Mouse (Mus musculus) stomach, embryonic 14.5 days (tissue): ENCODE data around the gene Vmn2r77. TPM values are rescaled to one million over a fixed set of nuclear protein-coding genes. Genes with fewer than 3 reads are reported as not detected.
"Not testable (repeated sequence)": the region's sequence is repeated elsewhere in the genome, so short reads cannot be mapped to it uniquely, and the experiment has no call there.

ENCODE experiments used
- ATAC-seq: fragments of 200-750 bp; cut with Nextera tagmentation; 2 replicates; pipeline ENCODE4 v1.8.0; 2017; ENCODE audit warnings: low read depth, moderate TSS enrichment; ENCODE audit not compliant: insufficient number of reproducible peaks, insufficient read depth, low FRiP score
- H3K27ac ChIP-seq: fragments of 300-500 bp; sonication (generic); 2 replicates; pipeline ENCODE4 v1.5.1; 2014; ENCODE audit warnings: mild to moderate bottlenecking, low read length, moderate library complexity, mixed read lengths
- H3K27me3 ChIP-seq: fragments of 300-500 bp; sonication (generic); 2 replicates; pipeline ENCODE4 v1.6.1; 2014; ENCODE audit warnings: low read length, control low read depth, mixed read lengths; ENCODE audit not compliant: control insufficient read depth, insufficient read depth
- H3K36me3 ChIP-seq: fragments of 300-500 bp; sonication (generic); 2 replicates; pipeline ENCODE4 v1.6.1; 2014; ENCODE audit warnings: mild to moderate bottlenecking, control low read depth, low read length, moderate library complexity, mixed read lengths; ENCODE audit not compliant: control insufficient read depth, insufficient read depth
- H3K4me1 ChIP-seq: fragments of 300-500 bp; sonication (generic); 2 replicates; pipeline ENCODE4 v1.6.1; 2014; ENCODE audit warnings: low read length, control low read depth, mixed read lengths; ENCODE audit not compliant: control insufficient read depth, insufficient read depth
- H3K4me2 ChIP-seq: fragments of 300-500 bp; sonication (generic); replicated peaks from 2 replicates; pipeline ENCODE4 v1.6.1; 2014; ENCODE audit warnings: low read depth, low read length, control low read depth
- H3K4me3 ChIP-seq: fragments of 300-500 bp; sonication (generic); 2 replicates; pipeline ENCODE4 v1.5.1; 2014; ENCODE audit warnings: low read depth, low read length, control low read depth
- H3K9ac ChIP-seq: fragments of 300-500 bp; sonication (generic); replicated peaks from 2 replicates; pipeline ENCODE4 v1.6.1; 2014; ENCODE audit warnings: low read depth, mild to moderate bottlenecking, control low read depth, low read length, moderate library complexity, mixed read lengths
- H3K9me3 ChIP-seq: fragments of 300-500 bp; sonication (generic); 2 replicates; pipeline ENCODE4 v1.6.1; 2016; ENCODE audit warnings: low read depth, low read length, control low read depth; ENCODE audit not compliant: control insufficient read depth
- WGBS: fragments of 180-500 bp; shearing (Covaris S2); extraction: QIAGEN DNeasy Blood & Tissue Kit; methylation state at CpG from one replicate; pipeline ENCODE4 v1.1.7; 2014; 5-methylcytosine and 5-hydroxymethylcytosine counted together
- polyA plus RNA-seq: library from polyadenylated mRNA; unstranded; fragments of >200 nt; fragmentation: Nextera tagmentation; extraction: Ambion mirVana; gene quantifications from 2 replicates; pipeline ENCODE4 v1.2.1, GENCODE M21; 2014

Gene Vmn2r77
- polyA plus RNA-seq, result not detected in 2 replicates

DNA sequence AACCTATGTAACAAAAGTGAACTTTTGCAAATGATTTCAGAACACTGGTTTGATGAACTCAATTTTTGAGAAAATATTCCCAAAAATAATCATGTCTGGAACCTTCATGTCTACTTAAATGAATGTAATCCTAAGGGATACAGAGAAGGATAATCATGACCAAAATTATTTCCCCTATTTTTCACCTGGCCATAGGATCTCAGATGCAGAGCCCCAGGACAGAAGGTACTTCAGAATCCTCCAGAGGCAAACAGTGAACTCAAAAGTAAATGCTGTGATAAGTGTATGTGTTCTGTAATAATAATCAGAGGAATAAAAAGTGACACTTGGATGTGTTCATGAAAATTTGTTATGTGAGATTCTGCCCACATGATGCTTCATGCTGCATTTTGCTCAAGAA lies at the start of gene Vmn2r77:
Vmn2r77 (plus strand) TSS at position 301 of the 400 bp plus-strand sequence.
- Histone ChIP-seq H3K36me3 (no peaks in the 10 kb centered on the region), H3K4me3 (no peak within 1 kb of the TSS), H3K27ac (no peak within 1 kb of the TSS), H3K4me1 (no peaks in the 10 kb centered on the region), H3K9me3 (no peaks in the 10 kb centered on the region), H3K9ac (no peak within 1 kb of the TSS), H3K4me2 (no peak within 1 kb of the TSS), H3K27me3 (no peaks in the 10 kb centered on the region)
- no peak for ATAC-seq

DNA sequence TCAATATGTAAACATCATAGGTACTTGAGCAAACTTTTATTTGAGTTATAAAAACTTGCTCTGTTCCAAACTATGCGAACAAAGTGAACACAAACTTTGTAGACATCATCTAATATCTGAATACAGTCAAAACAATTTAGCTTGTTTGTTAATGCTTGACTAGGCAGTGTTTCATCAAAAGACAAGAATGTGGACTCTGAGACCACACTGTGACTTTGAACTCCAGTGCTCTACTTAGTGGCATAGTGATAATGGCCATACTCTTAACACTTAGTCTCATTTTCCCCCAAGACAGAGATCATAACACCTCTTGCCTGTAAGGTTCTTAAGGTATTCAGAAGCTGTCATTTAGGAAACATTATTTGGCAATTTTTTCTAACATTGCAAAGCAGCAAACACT lies 34.1 kb upstream of the Vmn2r77 start:
- 79% methylated on average over 1 of the region's 1 CpGs for WGBS

DNA sequence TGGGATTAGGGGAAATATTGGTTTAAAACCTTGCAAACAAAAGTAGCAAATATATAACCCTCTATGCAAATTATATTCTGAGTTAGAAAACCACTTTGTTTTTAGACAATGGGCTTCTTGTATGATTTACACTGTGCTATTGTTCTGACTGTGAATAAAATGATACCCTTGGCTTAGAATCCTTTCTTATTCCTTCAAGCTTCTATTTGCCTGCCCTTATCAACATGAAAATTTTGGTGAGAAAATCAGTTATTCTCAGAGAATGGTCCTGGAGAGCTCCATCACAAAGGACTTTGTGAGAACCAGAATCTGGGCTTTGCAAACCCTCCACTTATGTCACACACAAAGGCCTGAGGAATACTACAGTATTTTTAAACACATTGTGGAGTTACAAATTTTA lies 30.2 kb upstream of the Vmn2r77 start:
- ATAC-seq, result no peak

More for the DNA sequence above, 34.1 kb upstream of the Vmn2r77 start:
- Histone ChIP-seq H3K9ac (no peak overlapping the region), H3K36me3 (no peaks in the 10 kb centered on the region), H3K4me3 (no peak overlapping the region), H3K4me2 (no peak overlapping the region), H3K4me1 (no peaks in the 10 kb centered on the region), H3K27ac (no peak overlapping the region), H3K27me3 (no peaks in the 10 kb centered on the region), H3K9me3 (no peaks in the 10 kb centered on the region)
- no peak for ATAC-seq

DNA sequence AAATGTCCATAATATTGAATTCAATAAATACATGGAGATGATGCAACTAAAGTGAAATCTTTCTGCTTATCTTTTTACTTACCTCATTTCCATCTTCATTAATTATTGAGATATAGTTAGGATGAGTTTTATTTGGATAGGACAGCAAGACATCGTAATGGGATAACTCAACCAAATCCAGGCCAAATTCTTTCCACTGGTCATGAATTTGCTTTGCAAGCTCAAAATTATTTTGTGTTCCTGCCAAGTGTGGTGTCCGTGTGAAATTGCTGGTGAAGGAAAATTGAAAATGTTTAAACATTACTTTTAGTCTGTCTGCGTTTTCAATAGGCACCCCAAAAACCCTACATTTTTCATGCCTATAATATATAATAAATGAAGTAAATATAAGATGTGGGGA lies 23.2 kb upstream of the Vmn2r77 start:
- ATAC-seq, result no peak
- H3K4me2 ChIP-seq, result no peak overlapping the region
- WGBS, result 85% methylated on average over 3 of the region's 3 CpGs

More for the DNA sequence above, 30.2 kb upstream of the Vmn2r77 start:
- Histone ChIP-seq H3K4me2 (no peak overlapping the region), H3K9me3 (no peaks in the 10 kb centered on the region), H3K9ac (no peak overlapping the region), H3K27me3 (no peaks in the 10 kb centered on the region), H3K27ac (no peak overlapping the region), H3K36me3 (no peaks in the 10 kb centered on the region), H3K4me3 (no peak overlapping the region), H3K4me1 (no peaks in the 10 kb centered on the region)

GRCm38 (mm10) chr7:86775617-86776325 lies 19.1 kb upstream of the Vmn2r77 start, which contains the start of gene Folh1:
TSS of gene Folh1 (minus strand) at chr7:86775943.
- Histone ChIP-seq H3K27ac (no peak within 1 kb of the TSS), H3K4me2 (peak within 1 kb of the TSS; percentile 25), H3K36me3 (no peaks in the 10 kb centered on the region), H3K27me3 (no peaks in the 10 kb centered on the region), H3K9me3 (no peaks in the 10 kb centered on the region), H3K4me1 (no peaks in the 10 kb centered on the region), H3K4me3 (no peak within 1 kb of the TSS), H3K9ac (no peak within 1 kb of the TSS)
- ATAC-seq, result no peak
- 10% methylated on average over 11 of the region's 11 CpGs for WGBS

More for the DNA sequence above, 23.2 kb upstream of the Vmn2r77 start:
- no peak overlapping the region for H3K4me3 ChIP-seq
- no peaks in the 10 kb centered on the region for H3K36me3 ChIP-seq
- H3K27ac ChIP-seq, result no peak overlapping the region
- H3K9me3 ChIP-seq, result no peaks in the 10 kb centered on the region
- H3K4me1 ChIP-seq, result no peaks in the 10 kb centered on the region
- H3K9ac ChIP-seq, result no peak overlapping the region
- H3K27me3 ChIP-seq, result no peaks in the 10 kb centered on the region

DNA sequence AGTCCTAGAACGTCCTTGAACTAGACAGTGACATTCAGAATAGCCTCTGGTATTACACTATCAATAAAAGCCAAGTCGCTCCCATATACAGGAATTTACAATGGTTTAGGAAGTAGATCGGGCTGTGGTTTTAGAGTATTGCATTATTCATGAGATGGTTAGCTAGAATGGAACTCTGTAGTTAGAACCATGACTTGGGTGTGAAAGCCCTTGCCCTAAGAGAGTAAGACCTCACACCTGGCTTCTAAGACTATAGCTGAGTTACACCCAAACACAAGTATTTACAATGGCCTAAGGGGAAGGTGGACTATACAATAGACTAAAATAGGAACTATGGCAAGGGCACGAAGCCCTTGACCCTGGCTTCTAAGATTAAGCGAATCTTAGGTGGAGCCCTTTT lies 20.4 kb downstream of the Vmn2r77 start:
- H3K36me3 ChIP-seq, result not testable (repeated sequence)

GRCm38 (mm10) chr7:86815716-86816115 lies 20.9 kb downstream of the Vmn2r77 start:
- not testable (repeated sequence) for H3K9me3 ChIP-seq, H3K36me3 ChIP-seq, ATAC-seq, H3K4me2 ChIP-seq, H3K27ac ChIP-seq, H3K4me3 ChIP-seq, H3K4me1 ChIP-seq, H3K27me3 ChIP-seq, H3K9ac ChIP-seq
- WGBS, result 85% methylated on average over 6 of the region's 6 CpGs

More for the DNA sequence above, 20.4 kb downstream of the Vmn2r77 start:
- not testable (repeated sequence) for H3K9ac ChIP-seq, ATAC-seq, H3K4me1 ChIP-seq, H3K4me2 ChIP-seq, H3K4me3 ChIP-seq, H3K27me3 ChIP-seq, H3K27ac ChIP-seq, H3K9me3 ChIP-seq
- 91% methylated on average over 3 of the region's 5 CpGs for WGBS

- Histone ChIP-seq H3K27ac (no peak overlapping the region), H3K9me3 (no peaks in the 10 kb centered on the region), H3K9ac (no peak overlapping the region), H3K4me2 (no peak overlapping the region), H3K27me3 (no peaks in the 10 kb centered on the region), H3K4me1 (no peaks in the 10 kb centered on the region), H3K36me3 (no peaks in the 10 kb centered on the region), H3K4me3 (no peak overlapping the region)
- 78% methylated on average over 1 of the region's 1 CpGs for WGBS
- ATAC-seq, result no peak
These were observed 21.6 kb downstream of the Vmn2r77 start for GRCm38 (mm10) chr7:86816466-86816865.
